Mouse (Mus musculus) monocyte, adult 59 days (primary cell): ENCODE results near the gene Ccl27a. TPM values are rescaled to one million over a fixed set of nuclear protein-coding genes. Genes with fewer than 3 reads are reported as not detected.

ENCODE experiments used
- total RNA-seq, 2 experiments: library from RNA; stranded (reverse); gene quantifications; one replicate each; pipeline ENCODE4 v1.2.4; 2023

Gene Ccl27a
- total RNA-seq: 1 to 10 TPM; 4.2 to 6.0 TPM

DNA sequence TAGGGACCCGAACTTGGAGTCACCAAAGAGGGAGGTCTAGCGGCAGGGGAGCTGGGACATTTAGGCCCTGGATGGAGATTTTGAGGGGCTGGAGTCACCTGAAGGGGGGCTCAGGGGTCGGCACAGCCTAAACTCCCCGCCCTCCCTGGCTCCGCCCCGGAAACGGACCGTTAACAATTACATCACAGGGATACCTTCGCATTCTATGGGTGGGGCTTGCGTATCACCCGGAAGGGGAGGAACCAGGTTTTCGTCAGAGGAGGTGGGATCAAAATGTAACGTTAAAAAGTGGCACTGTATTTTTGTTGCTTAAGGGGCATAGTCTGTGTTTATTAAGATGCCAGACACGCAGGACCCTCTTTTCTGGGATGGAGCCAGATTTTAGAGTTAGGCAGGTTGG, at the start of gene Ccl27a:
TSS of gene Ccl27a (minus strand) at position 246 of the 400 bp plus-strand sequence.

DNA sequence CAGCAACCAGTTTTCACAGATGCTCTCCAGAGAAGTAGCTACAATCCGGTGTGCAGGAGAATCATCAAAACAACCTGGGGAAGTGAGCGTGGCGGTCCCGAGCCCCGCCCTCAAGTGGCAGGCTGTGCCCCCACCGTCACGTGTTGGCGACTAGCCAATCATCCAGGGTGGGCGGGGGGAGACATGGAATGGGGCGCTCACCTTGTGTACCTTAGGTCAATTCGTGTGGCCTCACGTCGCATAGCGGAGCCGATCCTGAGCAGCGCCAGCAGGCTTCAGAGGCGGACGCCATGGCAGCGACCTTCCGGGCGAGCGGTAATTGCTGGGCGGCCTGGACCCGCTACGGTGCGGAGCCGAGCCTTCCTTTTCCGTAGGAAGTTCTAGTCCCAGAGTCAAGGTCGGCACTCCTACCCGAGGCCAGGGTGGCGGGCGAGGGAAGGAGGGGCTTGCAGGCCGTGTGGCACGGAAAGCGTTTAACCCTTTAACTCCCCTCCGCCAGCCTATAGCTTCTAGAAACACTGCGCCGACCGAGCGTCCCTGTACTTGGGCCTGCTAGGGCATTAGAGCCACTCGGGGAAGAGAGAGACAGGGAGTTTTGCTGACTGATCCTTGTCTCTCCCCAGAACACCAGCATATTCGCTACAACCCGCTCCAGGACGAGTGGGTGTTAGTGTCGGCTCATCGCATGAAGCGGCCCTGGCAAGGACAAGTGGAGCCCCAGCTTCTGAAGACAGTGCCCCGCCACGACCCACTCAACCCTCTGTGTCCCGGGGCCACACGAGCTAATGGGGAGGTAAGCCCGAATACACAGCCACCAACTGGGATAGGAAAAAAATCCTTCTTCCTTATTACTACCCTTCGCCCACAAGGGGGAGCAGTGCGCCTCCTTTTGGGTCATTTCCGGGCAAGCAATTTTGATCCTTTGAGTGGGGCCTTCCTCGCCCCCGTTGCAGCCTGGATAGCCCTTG, 18.4 kb downstream of the Ccl27a start, which contains the start of gene Sigmar1:
TSS of gene Sigmar1 (minus strand) at position 820 of the 968 bp plus-strand sequence.

DNA sequence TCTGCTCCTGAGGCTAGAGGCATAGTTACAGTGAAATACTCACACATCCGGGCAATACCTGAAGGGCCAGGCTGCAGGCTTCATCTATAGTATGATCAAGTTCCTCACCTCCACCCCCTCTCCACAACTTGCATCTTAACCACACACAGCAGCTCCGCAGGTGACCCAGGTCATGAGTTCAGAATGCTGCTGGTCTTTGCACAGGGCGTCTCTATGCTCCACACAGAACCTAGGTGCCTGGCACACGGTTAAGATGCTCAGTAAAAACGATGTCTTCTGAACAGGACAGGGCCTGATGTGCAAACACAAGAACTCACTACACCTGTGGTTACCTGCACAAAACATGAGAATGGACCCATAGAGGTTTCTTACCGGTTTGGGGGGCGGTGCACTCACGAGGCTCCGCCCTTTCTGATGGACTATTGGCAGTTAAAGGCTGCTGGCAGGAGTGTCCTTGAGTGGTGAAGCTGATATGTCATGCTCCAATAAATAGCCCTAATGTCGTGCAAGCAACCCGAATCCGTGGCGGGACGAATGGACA, 19.2 kb downstream of the Ccl27a start, which contains the start of gene Galt:
TSS of gene Galt (plus strand) at position 432 of the 541 bp plus-strand sequence.

DNA sequence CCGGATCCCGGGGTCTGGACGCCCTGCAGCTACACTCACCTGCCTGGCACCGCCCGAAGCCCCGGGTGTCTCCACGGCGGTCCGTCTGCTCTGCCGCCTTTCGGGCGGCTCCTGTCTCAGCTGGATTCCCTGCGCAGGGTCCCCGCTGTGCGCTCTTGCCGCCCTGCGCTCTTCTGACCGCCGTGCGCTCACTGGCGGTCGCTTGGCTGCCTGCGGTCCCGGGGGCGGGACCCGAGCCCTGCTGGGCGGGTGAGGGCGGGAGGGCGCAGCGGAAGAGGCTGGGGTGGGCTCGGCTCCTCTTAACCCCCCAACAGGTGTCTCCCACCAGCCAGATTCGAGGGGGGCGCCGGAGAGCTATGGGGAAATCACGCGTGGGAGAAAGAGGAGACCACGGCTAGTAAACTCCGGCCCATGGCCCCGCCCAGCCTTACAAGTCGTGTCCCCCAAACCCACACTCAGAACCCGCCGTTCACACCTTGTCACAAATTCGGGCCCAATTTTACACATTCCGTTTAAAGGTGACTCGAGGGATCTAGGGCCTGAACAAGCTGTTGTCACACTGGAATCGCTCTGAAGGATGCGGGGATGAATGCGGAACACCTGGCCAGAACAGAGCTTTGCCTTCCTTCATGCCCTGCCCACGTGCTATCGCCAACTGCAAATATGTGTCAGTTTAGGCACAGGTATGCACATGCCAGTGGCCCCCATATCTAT, 42.8 kb downstream of the Ccl27a start, which contains the start of gene Arid3c:
TSS of gene Arid3c (minus strand) at position 91 of the 714 bp plus-strand sequence.

DNA sequence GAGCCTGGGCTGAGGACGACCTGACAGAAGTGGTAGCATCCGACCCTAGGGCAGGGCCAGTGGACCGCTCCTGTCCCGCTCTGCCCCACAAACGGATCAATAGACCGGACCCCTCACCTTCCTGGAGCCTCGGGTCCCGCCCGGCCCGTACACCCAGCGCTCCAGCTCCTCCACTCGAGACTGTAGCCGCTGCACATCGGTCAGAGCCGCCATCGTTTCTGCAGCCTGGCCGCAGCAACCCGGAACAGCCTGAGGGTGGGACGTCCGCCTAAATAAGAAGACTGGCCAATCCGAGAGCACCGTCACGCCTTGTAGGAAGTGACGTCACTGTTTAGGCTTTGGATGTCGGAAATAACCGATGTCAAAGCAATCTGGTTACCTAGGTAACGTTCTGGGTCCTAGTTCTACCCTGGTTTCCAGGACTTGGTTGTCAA, 51.1 kb downstream of the Ccl27a start, which contains the start of gene Dctn3:
TSS of gene Dctn3 (minus strand) at position 253 of the 434 bp plus-strand sequence.

Other genes starting within 250 kb of the Ccl27a start
- 10 to 100 TPM; 24.2 to 27.6 TPM for gene Fam219a, start 204.7 kb downstream of the Ccl27a start, total RNA-seq
- gene Dnaic1, start 204.5 kb downstream of the Ccl27a start, total RNA-seq: not detected
- gene Enho, start 133.9 kb downstream of the Ccl27a start, total RNA-seq: 1 to 10 TPM in 1 of 2 experiments, under 1 TPM in 1; 0.52 to 1.4 TPM
- not detected for gene Cntfr, start 77.2 kb downstream of the Ccl27a start, total RNA-seq
- gene Il11ra1, start 74.3 kb downstream of the Ccl27a start, total RNA-seq: 10 to 100 TPM; 18.0 to 18.1 TPM
- 10 to 100 TPM; 20.0 to 22.7 TPM for gene Rpp25l, start 60.7 kb downstream of the Ccl27a start, total RNA-seq
- 10 to 100 TPM; 61.7 to 62.9 TPM for gene Dctn3, start 51.1 kb downstream of the Ccl27a start, total RNA-seq
- not detected for gene Arid3c, start 43.1 kb downstream of the Ccl27a start, total RNA-seq
- gene Galt, start 19.0 kb downstream of the Ccl27a start, total RNA-seq: 10 to 100 TPM; 35.1 to 40.0 TPM
- 10 to 100 TPM; 38.6 to 50.0 TPM for gene Sigmar1, start 18.1 kb downstream of the Ccl27a start, total RNA-seq
- not detected for gene Gm21541, start 129.4 kb upstream of the Ccl27a start, total RNA-seq
- under 1 TPM in 1 of 2 experiments, not detected in 1; 0.97 TPM for gene Gm20878, start 167.3 kb upstream of the Ccl27a start, total RNA-seq
- not detected for gene Fam205a4, start 191.8 kb upstream of the Ccl27a start, total RNA-seq